Mouse (Mus musculus): Measurements from ENCODE around the gene Bcl2l11.
A peak's percentile ranks its signal among the peaks of the same experiment; 100 is the strongest.

The Bcl2l11 gene

GRCm38 (mm10) chr2:128114621-128115020 lies 11.2 kb upstream of the Bcl2l11 start:
- DNase-seq = no peak

DNA sequence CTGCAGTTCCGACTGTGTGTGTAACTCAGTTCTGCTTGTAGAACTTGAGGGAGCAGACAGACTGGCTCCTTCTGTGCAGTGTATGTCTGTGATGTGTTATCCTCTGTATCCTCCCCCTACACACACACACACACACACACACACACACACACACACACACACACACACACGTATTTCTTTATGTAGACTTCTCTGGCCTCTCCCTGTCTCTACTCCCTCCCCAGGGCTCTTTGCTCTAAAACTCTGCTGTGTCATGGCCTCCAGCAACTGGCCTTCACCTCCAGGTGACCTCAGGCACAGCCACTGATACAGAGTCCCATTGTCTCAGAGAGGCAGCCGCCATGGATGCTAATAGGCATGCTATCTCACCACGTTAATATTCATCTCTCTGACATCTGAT lies 10.3 kb upstream of the Bcl2l11 start:
- DNase-seq = no peak

DNA sequence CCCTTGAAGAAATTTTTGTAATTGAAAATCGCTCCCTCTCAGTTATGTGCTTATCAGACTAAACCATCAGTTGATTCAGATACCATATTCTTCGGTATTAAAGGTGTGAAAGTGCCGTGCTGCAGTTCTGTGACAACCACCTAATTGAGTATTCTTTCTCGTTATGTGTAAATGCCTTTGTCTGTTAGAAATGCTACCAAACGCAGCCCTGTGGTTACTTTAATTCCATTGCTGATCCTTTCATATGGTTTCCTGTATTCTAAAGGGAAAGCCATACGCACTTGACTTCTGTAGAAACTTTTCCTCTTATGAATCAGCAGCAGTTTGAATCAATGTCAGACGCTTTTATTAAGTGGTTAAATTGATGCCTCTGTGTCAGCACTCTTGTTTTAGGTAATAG lies 8.2 kb upstream of the Bcl2l11 start:
- no peak for DNase-seq

DNA sequence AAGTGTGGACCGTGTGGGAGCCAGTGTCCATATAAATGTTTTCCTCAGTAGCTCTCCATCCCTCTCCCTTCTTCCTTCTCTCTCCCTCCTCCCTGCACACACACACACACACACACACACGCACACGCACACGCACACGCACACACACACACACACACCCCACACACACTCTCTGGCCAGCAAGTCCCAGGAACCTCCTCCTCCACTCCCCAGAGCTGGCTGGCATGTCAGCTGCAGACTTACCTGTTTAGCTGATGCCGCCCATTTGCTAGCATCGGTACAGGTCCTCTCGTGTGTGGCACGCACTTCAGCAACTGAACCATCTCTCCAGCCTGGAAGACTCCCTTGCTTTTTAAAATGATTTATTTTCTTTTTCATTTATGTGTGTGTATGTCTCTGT lies 6.9 kb upstream of the Bcl2l11 start:
- DNase-seq = no peak

DNA sequence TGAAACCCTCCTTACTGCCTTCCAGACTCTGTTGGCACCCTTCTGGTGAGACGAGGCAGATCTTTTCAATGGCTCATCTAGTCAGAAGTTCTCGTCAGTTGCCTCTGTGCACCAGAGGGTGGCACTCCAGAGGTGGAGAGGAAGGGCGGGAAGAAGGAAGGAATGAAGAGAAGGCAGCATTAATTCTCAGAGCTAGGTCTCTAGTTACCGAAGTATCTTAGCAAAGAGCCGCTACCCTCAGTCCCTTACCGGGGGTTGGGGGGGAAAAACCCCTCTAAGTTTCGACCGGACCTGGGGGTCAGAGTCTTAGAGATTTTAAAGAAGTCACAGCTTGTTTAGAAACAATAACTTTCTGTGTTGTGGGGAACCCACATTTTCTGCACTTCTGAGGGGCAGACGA lies 3.3 kb upstream of the Bcl2l11 start:
- peak; percentile 48 to 53 for DNase-seq

GRCm38 (mm10) chr2:128122891-128123771 lies 2.7 kb upstream of the Bcl2l11 start:
- DNase-seq = peak in 1 of 2 experiments; percentile 23

DNA sequence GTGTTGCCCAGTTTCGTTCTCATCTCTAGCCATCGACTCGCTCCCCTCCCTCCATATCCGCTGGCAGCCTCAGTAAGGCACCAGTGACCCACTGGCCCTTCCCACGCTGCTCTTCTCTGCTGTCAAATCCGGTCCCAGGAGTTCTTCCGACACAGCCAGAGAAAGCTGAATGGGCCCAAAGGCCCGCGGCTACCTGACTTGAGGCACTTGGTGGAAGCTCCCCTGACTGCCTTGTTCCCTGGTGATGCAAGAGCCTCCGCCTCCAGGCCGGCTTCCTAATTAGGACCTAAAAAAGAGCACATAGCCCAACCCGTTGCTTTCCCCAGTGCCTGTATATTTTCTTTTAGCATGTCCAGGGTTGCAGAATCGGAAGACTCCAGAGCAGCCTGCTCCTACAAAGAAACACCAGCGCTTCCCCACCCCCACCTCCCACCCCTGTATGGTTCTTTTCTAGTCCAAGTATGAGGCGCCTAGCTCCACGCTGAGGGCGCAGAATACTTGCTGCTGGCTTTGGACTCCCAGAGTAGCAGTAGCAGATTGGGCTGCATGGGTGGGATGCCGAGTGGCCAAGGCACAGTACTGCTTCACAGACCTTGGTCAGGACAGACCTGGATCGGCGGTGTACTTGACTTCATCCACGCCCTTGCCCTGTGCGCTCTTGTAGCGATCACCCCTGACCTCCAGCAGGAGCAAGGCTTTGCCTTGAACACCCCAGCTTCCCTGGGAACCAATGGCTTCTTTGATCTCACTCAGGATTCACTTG lies 1.7 kb upstream of the Bcl2l11 start:
- peak; percentile 14 to 25 for DNase-seq

GRCm38 (mm10) chr2:128124693-128125092 lies 1.1 kb upstream of the Bcl2l11 start:
- no peak for DNase-seq

DNA sequence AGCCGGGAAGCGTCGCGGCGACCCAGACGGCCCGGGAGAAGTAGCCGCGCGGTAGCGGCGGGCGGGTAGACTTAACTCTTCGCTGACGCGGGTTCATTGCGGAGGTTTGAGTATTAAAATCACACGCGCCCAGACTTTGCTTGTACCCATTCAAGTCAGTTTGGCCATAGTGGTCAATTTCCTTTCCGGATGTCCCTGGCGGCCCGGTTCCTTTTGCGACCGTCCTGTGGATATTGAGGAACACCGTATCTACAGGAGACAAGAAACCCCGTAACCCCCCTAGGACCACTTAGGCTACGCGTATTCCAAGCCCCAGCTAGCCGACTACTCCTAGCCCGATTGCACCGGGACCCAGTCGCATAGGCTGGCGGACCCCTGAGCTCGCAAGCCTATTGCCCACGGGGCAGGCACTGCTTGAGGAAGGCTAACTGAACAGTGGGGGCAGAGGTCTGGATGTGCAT lies 783 bp downstream of the Bcl2l11 start:
- DNase-seq = peak; percentile 31 to 46

GRCm38 (mm10) chr2:128127121-128127671 lies 1.4 kb downstream of the Bcl2l11 start:
- peak; percentile 90 to 91 for DNase-seq

DNA sequence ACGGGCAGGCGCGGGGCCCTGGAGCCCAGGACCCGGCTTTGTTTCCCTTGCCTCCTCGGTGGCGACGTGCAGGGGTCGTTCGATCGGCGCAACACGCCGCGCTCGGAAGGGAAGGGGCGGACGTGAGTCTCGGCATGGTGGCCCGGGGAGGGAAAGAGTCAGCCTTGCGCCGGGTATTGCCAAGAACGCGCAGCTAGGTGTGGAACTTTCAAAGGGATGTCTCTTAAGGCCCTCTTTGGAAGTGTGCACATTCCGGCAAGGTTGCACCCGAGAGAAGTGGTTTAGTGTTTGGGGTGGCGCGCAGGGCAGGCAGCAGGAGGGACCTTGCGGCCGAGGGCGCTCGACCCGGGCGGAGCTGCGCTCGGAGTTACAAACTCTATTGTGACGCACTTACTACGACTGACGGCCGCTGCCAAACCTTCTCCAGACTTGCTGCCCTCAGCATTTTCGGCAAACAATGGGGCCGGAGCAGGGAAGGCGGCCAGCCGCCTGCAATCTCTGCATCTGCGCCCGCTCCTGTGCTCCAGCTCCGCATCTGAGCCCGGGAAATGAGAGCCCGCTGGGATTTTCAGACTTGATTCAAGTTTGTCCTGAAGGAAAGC lies 2.0 kb downstream of the Bcl2l11 start:
- peak; percentile 55 to 60 for DNase-seq

DNA sequence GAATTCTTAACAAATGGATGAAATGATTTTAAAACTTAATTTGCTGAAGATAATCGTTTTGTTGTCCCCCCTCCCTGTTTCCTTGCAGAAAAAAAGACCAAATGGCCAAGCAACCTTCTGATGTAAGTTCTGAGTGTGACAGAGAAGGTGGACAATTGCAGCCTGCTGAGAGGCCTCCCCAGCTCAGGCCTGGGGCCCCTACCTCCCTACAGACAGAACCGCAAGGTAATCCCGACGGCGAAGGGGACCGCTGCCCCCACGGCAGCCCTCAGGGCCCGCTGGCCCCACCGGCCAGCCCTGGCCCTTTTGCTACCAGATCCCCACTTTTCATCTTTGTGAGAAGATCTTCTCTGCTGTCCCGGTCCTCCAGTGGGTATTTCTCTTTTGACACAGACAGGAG lies 2.7 kb downstream of the Bcl2l11 start:
- DNase-seq = no peak

DNA sequence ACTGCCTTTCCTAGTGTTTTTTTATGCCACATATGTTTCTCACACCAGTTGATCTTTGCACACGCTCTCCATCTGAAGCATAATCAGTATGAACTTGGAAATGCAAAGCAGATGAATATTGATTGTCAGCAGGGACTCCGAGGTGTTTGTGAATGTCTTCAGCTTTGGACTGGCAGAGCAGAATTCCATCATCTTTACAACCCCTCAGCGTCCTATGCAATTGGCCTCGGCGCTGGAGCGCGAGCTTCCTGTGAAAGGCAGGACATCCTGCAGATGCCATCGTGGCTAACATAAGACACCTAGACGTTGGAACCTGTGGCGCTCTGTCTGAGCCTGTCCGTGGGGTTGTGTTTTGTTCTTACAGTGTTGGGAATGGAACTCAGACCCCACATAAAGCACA lies 5.7 kb downstream of the Bcl2l11 start:
- DNase-seq = no peak

DNA sequence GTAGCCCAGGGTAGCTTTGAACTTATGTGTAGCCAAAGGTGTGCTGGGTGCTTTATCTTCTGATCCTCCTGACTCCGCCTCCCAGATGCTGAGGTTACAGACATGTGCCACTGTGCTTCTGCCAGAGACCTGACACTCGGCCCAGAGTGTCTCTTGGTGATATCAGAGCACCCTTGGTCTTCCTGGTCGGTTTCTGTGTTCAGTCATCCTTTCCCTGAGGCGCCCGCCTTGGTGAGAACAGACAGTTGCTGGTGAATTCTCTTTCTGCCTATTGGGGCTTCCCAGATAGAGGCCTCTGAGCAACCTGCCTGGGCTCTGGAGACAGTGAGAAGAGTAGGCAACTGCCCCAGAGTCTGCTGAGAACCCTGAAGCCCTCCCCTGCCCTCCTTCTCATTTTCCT lies 6.8 kb downstream of the Bcl2l11 start:
- DNase-seq = no peak

- DNase-seq = no peak
Observed at GRCm38 (mm10) chr2:128133865-128134264, 8.0 kb downstream of the Bcl2l11 start.

DNA sequence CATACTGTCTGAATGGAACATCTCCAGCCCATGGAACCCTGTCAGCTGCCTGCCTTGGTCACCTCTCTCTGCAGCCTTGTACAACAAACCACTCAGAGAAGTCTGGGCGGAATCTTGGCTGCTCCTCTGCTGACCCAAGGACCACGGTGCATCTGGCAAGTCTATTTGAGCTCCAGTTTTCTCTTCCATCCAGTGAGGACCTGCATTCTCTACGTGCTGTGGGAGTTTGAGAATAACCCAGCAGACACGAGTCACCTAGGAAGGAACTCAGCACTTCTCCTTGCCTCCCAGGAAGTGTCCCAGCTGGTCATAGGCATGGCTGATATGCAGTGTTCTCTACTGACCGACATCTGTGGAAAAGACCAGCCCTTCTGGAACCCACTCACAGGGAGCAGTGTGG lies 8.6 kb downstream of the Bcl2l11 start:
- DNase-seq = no peak

DNA sequence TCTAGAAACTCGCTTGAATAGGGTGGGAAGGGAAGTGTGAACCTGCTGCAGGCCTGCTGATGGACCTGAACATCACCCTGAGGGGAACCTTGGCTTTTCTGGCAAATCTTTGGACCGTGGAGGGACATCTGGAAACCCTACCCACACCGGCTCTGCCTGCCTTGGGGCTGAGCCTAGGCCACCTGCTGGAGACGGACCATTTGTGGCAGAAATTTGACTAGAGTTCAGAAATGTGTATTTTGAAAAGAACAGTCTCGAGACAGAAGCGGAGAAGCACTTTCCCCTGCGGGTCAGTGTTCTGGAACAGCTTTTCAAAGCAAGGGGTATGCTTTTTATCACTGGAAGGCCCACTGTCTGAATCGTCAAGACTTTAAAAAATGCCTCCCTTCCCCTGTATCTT lies 9.1 kb downstream of the Bcl2l11 start:
- no peak for DNase-seq

GRCm38 (mm10) chr2:128136769-128137433 lies 11.1 kb downstream of the Bcl2l11 start:
- DNase-seq = no peak

DNA sequence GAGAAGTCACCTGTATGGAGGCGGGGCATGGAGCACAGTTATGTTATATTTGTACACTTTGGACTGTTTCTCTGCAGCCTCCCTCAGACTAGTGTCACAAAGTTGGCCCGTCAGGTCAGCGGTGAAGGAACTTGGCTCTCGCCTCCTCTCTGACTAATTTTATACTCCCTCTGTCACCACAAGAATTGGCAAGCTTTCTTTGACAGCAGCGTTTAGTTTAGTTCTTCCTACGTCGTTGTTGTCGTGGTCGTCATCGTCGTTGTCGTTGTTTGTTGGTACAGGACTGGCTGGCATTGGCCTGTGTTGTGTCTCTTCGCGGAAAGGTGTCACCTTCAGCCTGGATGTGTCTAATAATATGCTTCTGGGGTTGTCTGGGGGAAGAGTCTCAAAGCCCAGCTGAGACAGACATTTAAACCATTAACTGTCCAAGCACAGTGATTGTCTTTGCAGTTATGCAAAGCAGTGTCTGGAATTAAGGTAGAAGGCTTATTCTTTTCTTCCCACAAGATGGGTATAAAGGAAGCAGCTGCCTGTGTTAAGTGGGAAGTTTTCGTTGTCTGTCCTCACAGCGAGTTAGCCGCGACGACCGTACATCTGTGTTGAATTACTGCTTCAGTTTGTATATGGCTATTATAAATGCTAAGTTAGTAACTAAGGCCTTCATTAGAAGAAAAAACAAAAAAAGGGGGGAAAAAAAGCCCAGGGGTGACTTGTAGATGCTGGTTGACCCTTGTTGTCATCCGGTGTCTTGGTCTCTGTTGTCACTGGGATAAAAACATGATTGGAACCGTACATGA lies 11.8 kb downstream of the Bcl2l11 start:
- DNase-seq = no peak

GRCm38 (mm10) chr2:128138924-128139323 lies 13.1 kb downstream of the Bcl2l11 start:
- no peak for DNase-seq

GRCm38 (mm10) chr2:128139781-128140180 lies 13.9 kb downstream of the Bcl2l11 start:
- DNase-seq = no peak

DNA sequence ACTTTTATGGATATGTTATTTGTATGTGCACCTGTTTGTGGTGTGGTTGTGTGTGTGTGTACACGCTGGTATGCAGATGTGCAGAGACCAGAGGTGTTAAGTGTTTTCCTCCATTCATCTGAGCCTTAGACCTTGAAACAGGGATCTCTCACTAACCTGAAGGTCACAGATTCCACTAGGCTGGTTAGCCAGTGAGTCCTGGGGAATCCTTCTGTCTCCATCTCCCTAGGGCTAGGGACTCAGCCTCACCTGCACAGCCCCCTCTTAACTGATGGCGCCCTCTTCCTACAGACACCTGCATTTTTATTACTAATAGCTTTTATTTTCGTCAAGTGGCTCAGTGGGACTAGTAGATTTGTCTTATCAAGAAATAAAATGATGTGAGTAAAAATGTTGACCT lies 14.3 kb downstream of the Bcl2l11 start:
- no peak for DNase-seq

Measured in thymus, adult 18-20 months (tissue).